Mouse (Mus musculus) forebrain, embryonic 15.5 days (tissue): ENCODE measurements around the gene Gm20518. TPM values are rescaled to one million over a fixed set of nuclear protein-coding genes. Genes with fewer than 3 reads are reported as not detected.

Experiments
- ATAC-seq: fragments of 200-750 bp; cut with Nextera tagmentation; replicated peaks from 2 replicates; pipeline ENCODE4 v1.8.0; 2017; ENCODE audit warnings: mild to moderate bottlenecking, moderate TSS enrichment, moderate library complexity
- H3K27ac ChIP-seq: fragments of 300-500 bp; sonication (generic); replicated peaks from 2 replicates; pipeline ENCODE4 v1.5.1; 2015; ENCODE audit warnings: mild to moderate bottlenecking, inconsistent platforms
- H3K27me3 ChIP-seq: fragments of 300-500 bp; sonication (generic); 2 replicates; pipeline ENCODE4 v1.6.1; 2015; ENCODE audit warnings: inconsistent platforms
- H3K36me3 ChIP-seq: fragments of 300-500 bp; sonication (generic); 2 replicates; pipeline ENCODE4 v1.6.1; 2015; ENCODE audit warnings: mild to moderate bottlenecking, inconsistent platforms
- H3K4me1 ChIP-seq: fragments of 300-500 bp; sonication (generic); 2 replicates; pipeline ENCODE4 v1.6.1; 2015; ENCODE audit warnings: inconsistent platforms
- H3K4me2 ChIP-seq: fragments of 300-500 bp; sonication (generic); replicated peaks from 2 replicates; pipeline ENCODE4 v1.6.1; 2015; ENCODE audit warnings: mild to moderate bottlenecking, inconsistent platforms
- H3K4me3 ChIP-seq: fragments of 300-500 bp; sonication (generic); 2 replicates; pipeline ENCODE4 v1.5.1; 2015; ENCODE audit warnings: mild to moderate bottlenecking, inconsistent platforms
- H3K9ac ChIP-seq: fragments of 300-500 bp; sonication (generic); replicated peaks from 2 replicates; pipeline ENCODE4 v1.6.1; 2015; ENCODE audit warnings: mild to moderate bottlenecking, inconsistent platforms
- H3K9me3 ChIP-seq: fragments of 300-500 bp; sonication (generic); 2 replicates; pipeline ENCODE4 v1.6.1; 2016; ENCODE audit warnings: inconsistent platforms
- WGBS: fragments of 180-500 bp; shearing (Covaris S2); methylation state at CpG from one replicate; pipeline ENCODE4 v1.1.7; 2015; ENCODE audit warnings: mixed read lengths; 5-methylcytosine and 5-hydroxymethylcytosine counted together
- polyA plus RNA-seq: library from polyadenylated mRNA; unstranded; fragments of >200 nt; fragmentation: Nextera tagmentation; extraction: Ambion mirVana; gene quantifications from 2 replicates; pipeline ENCODE4 v1.2.1, GENCODE M21; 2015

The Gm20518 gene
- 0.23 and 0.67 TPM in 2 replicates for polyA plus RNA-seq

GRCm38 (mm10) chr16:17891567-17891959 lies at the start of gene Gm20518:
TSS of gene Gm20518 (minus strand) at chr16:17891671.
- H3K4me2 ChIP-seq: peak within 1 kb of the TSS; percentile 84
- peaks cover 27% of the 10 kb centered on the region for H3K4me1 ChIP-seq
- no peaks in the 10 kb centered on the region for H3K36me3 ChIP-seq
- under 1% methylated on average over 38 of the region's 38 CpGs for whole genome bisulfite sequencing
- H3K27me3 ChIP-seq: no peaks in the 10 kb centered on the region
- peak; percentile 97 for ATAC-seq
- peak within 1 kb of the TSS; percentile 100 for H3K9ac ChIP-seq
- peak within 1 kb of the TSS; percentile 96 for H3K27ac ChIP-seq
- H3K4me3 ChIP-seq: peak within 1 kb of the TSS; percentile 96
- H3K9me3 ChIP-seq: no peaks in the 10 kb centered on the region

GRCm38 (mm10) chr16:17939255-17939751 lies 47.8 kb upstream of the Gm20518 start:
- 0 out of 2 replicates have a peak overlapping the region, but pooled peaks have one; percentile 9 for H3K27ac ChIP-seq
- no peak for ATAC-seq
- no peak overlapping the region for H3K4me2 ChIP-seq
- H3K4me1 ChIP-seq: 0 out of 2 replicates have a peak, but pooled peaks cover 8% of the 10 kb centered on the region
- no peaks in the 10 kb centered on the region for H3K9me3 ChIP-seq
- H3K9ac ChIP-seq: no peak overlapping the region
- H3K36me3 ChIP-seq: no peaks in the 10 kb centered on the region
- WGBS: 38% methylated on average over 9 of the region's 9 CpGs
- H3K4me3 ChIP-seq: no peak overlapping the region
- no peaks in the 10 kb centered on the region for H3K27me3 ChIP-seq

GRCm38 (mm10) chr16:17938821-17939220 lies 47.4 kb upstream of the Gm20518 start:
- H3K27ac ChIP-seq: 0 out of 2 replicates have a peak overlapping the region, but pooled peaks have one; percentile 9
- H3K27me3 ChIP-seq: no peaks in the 10 kb centered on the region
- H3K36me3 ChIP-seq: no peaks in the 10 kb centered on the region
- H3K4me3 ChIP-seq: no peak overlapping the region
- 9% methylated on average over 7 of the region's 7 CpGs for WGBS
- H3K9ac ChIP-seq: no peak overlapping the region
- 0 out of 2 replicates have a peak, but pooled peaks cover 8% of the 10 kb centered on the region for H3K4me1 ChIP-seq
- H3K9me3 ChIP-seq: no peaks in the 10 kb centered on the region
- peak; percentile 63 for ATAC-seq
- H3K4me2 ChIP-seq: no peak overlapping the region

GRCm38 (mm10) chr16:17938187-17938586 lies 46.7 kb upstream of the Gm20518 start:
- Histone ChIP-seq H3K4me1 (0 out of 2 replicates have a peak, but pooled peaks cover 8% of the 10 kb centered on the region), H3K27me3 (no peaks in the 10 kb centered on the region), H3K27ac (no peak overlapping the region), H3K4me2 (no peak overlapping the region), H3K36me3 (no peaks in the 10 kb centered on the region), H3K9me3 (no peaks in the 10 kb centered on the region), H3K9ac (no peak overlapping the region), H3K4me3 (no peak overlapping the region)
- ATAC-seq: no peak
- 78% methylated on average over 7 of the region's 7 CpGs for WGBS

GRCm38 (mm10) chr16:17936776-17937175 lies 45.3 kb upstream of the Gm20518 start:
- 88% methylated on average over 10 of the region's 10 CpGs for WGBS
- Histone ChIP-seq H3K27ac (no peak overlapping the region), H3K27me3 (no peaks in the 10 kb centered on the region), H3K4me3 (no peak overlapping the region), H3K36me3 (no peaks in the 10 kb centered on the region), H3K4me2 (no peak overlapping the region), H3K4me1 (0 out of 2 replicates have a peak, but pooled peaks cover 8% of the 10 kb centered on the region), H3K9me3 (no peaks in the 10 kb centered on the region), H3K9ac (no peak overlapping the region)
- no peak for ATAC-seq

GRCm38 (mm10) chr16:17934445-17934910 lies 43.0 kb upstream of the Gm20518 start:
- Histone ChIP-seq H3K9ac (no peak overlapping the region), H3K27me3 (no peaks in the 10 kb centered on the region), H3K27ac (no peak overlapping the region), H3K4me2 (no peak overlapping the region), H3K36me3 (no peaks in the 10 kb centered on the region), H3K9me3 (no peaks in the 10 kb centered on the region), H3K4me3 (no peak overlapping the region), H3K4me1 (0 out of 2 replicates have a peak, but pooled peaks cover 8% of the 10 kb centered on the region)
- 70% methylated on average over 3 of the region's 3 CpGs for WGBS
- ATAC-seq: no peak

GRCm38 (mm10) chr16:17933594-17934444 lies 42.3 kb upstream of the Gm20518 start:
- Histone ChIP-seq H3K4me2 (no peak overlapping the region), H3K9ac (no peak overlapping the region), H3K27ac (no peak overlapping the region), H3K4me1 (0 out of 2 replicates have a peak, but pooled peaks cover 4% of the 10 kb centered on the region), H3K27me3 (no peaks in the 10 kb centered on the region), H3K4me3 (no peak overlapping the region), H3K9me3 (no peaks in the 10 kb centered on the region), H3K36me3 (no peaks in the 10 kb centered on the region)
- WGBS: 75% methylated on average over 9 of the region's 9 CpGs
- ATAC-seq: no peak

- no peak overlapping the region for H3K9ac ChIP-seq
- H3K27me3 ChIP-seq: no peaks in the 10 kb centered on the region
- peaks cover 7% of the 10 kb centered on the region for H3K4me1 ChIP-seq
- 64% methylated on average over 5 of the region's 5 CpGs for WGBS
- H3K4me3 ChIP-seq: no peak overlapping the region
- no peak overlapping the region for H3K27ac ChIP-seq
- no peaks in the 10 kb centered on the region for H3K36me3 ChIP-seq
- no peak for ATAC-seq
- H3K4me2 ChIP-seq: no peak overlapping the region
- no peaks in the 10 kb centered on the region for H3K9me3 ChIP-seq
Measured at GRCm38 (mm10) chr16:17931906-17932460, 40.5 kb upstream of the Gm20518 start.

- no peak for ATAC-seq
- Histone ChIP-seq H3K9me3 (no peaks in the 10 kb centered on the region), H3K4me1 (peaks cover 18% of the 10 kb centered on the region), H3K27ac (no peak overlapping the region), H3K9ac (no peak overlapping the region), H3K4me3 (no peak overlapping the region), H3K4me2 (no peak overlapping the region), H3K27me3 (no peaks in the 10 kb centered on the region), H3K36me3 (peaks cover 10% of the 10 kb centered on the region; the same call in 1 of the 2 replicates)
- 43% methylated on average over 2 of the region's 2 CpGs for WGBS
Measured at GRCm38 (mm10) chr16:17929631-17930030, 38.2 kb upstream of the Gm20518 start.

- 0% methylated on average over 2 of the region's 2 CpGs for WGBS
- peak overlapping the region; percentile 83; the same call in 1 of the 2 replicates for H3K27ac ChIP-seq
- ATAC-seq: no peak; the same call in 1 of the 2 replicates
Measured at GRCm38 (mm10) chr16:17929211-17929610, 37.7 kb upstream of the Gm20518 start.

GRCm38 (mm10) chr16:17928627-17929104 lies 37.2 kb upstream of the Gm20518 start:
- peak overlapping the region; percentile 77 for H3K9ac ChIP-seq
- WGBS: under 1% methylated on average over 9 of the region's 9 CpGs
- ATAC-seq: peak; percentile 51
- H3K4me1 ChIP-seq: peaks cover 18% of the 10 kb centered on the region
- peak overlapping the region; percentile 83 for H3K27ac ChIP-seq
- H3K27me3 ChIP-seq: no peaks in the 10 kb centered on the region
- H3K36me3 ChIP-seq: peaks cover 10% of the 10 kb centered on the region; the same call in 1 of the 2 replicates
- H3K9me3 ChIP-seq: no peaks in the 10 kb centered on the region
- H3K4me3 ChIP-seq: peak overlapping the region; percentile 78
- peak overlapping the region; percentile 95 for H3K4me2 ChIP-seq

More at GRCm38 (mm10) chr16:17929211-17929610, 37.7 kb upstream of the Gm20518 start:
- Histone ChIP-seq H3K9ac (no peak overlapping the region), H3K36me3 (peaks cover 10% of the 10 kb centered on the region; the same call in 1 of the 2 replicates), H3K4me2 (no peak overlapping the region), H3K4me1 (peaks cover 18% of the 10 kb centered on the region), H3K4me3 (0 out of 2 replicates have a peak overlapping the region, but pooled peaks have one; percentile 78), H3K27me3 (no peaks in the 10 kb centered on the region), H3K9me3 (no peaks in the 10 kb centered on the region)
